Mouse (Mus musculus): ENCODE measurements around the gene Tollip. TPM values are rescaled to one million over a fixed set of nuclear protein-coding genes. Genes with fewer than 3 reads are reported as not detected.

Tollip gene
- 16.6 and 17.1 TPM in 2 replicates for polyA plus RNA-seq (2012; rRNA removed)

DNA sequence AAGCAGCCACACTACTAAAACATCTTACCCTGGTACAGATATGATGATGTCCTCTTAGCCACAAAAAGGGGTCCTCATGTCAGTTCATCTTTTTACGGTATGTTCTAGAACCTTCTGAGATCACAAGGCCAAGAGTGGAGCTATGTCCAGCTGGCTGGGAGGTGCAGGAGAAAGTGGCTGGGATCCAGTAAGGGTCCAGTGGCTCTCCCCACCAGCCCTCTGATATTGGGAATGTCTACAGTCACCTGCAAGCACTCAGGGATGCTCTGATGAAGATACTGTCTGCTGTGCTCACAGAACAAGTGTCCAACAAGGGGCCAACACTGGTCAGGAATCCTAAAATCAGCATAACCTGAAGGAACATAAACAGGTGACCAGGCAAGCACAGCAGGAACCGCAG lies at the start of gene Tollip:
Tollip (minus strand) TSS at position 101 of the 400 bp plus-strand sequence.

DNA sequence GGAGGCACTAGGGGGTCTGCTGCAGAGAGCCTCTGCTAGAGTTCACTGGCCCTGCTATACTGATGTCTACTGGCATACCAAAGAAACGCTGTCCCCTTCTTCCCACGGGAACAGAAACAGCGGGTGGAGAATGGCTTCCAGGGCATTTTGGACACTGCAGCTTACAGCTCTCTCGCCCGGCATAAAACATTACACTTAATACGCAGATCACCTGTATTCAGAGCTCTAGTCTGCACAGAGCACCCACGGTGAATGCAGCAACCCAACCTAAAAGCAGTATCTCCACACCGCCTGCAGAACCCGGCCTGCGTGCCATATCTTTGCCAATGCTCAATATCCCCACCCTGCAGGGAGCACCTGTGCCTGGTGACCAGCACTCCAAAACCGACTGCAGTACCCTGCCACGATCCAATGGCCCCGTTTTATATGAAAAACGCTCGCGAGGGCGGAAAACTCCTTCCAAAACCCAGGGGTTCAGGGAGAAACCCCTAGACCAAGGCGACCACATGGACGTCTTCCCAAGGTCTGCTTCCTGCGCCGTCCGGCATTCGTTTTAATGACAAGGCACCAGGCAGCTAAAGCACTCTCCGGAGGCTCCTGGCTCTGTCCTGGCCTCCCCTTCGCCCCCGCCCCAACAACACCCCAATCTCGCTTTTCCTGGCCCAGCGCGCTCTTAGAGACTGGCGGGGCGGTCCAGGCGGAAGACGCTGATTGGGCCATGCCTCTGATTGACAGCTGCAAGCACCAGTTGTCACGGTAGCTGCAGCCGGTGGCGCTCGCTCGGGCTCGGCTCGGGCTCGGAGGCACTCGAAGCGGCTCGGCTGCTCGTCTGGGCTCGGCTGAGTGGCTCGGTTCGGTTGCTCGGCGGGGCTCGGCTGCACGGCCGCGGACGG lies 30.8 kb upstream of the Tollip start, which contains the start of gene Brsk2:
Brsk2 (plus strand) TSS at position 846 of the 893 bp plus-strand sequence.

DNA sequence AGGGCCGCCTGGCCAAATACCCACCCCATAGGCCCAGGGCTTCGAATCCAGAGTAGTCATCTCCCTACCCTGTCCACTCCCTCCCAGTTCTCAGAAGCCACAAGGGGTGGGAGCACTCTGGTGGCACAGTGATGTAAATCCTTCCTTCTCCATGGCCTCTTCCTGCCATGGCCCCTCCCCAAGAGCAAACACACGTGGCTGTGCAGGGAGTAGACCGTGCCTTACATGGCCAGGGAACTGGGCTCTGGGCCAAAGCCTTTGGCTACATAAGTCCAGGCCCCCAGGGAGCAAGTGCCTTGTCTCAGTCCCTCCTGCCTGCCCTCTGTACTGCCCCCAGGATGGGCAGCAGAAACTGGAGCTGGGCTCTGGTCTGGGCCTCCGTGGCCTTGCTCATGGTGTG lies 79.5 kb downstream of the Tollip start, which contains the start of gene Muc5b:
Muc5b (plus strand) TSS at position 292 of the 400 bp plus-strand sequence.

Other genes with a start within 250 kb of the Tollip start
- 0.07 and 0.12 TPM in 2 replicates for gene Muc2, start 228.2 kb downstream of the Tollip start, polyA plus RNA-seq (2012; rRNA removed)
- not detected in 2 replicates for gene Muc5ac, start 129.5 kb downstream of the Tollip start, polyA plus RNA-seq (2012; rRNA removed)
- gene Muc5b, start 79.4 kb downstream of the Tollip start, polyA plus RNA-seq (2012; rRNA removed) = 0.01 TPM in 1 of 2 replicates, not detected in the other
- not detected in 2 replicates for gene Brsk2, start 31.2 kb upstream of the Tollip start, polyA plus RNA-seq (2012; rRNA removed)
- gene Mob2, start 142.6 kb upstream of the Tollip start, polyA plus RNA-seq (2012; rRNA removed) = 26.5 and 26.9 TPM in 2 replicates
- gene Dusp8, start 177.3 kb upstream of the Tollip start, polyA plus RNA-seq (2012; rRNA removed) = 1.4 TPM in 2 replicates
- gene Gm45618, start 202.2 kb upstream of the Tollip start, polyA plus RNA-seq (2012; rRNA removed) = not detected in 2 replicates
- not detected in 2 replicates for gene Gm39115, start 217.5 kb upstream of the Tollip start, polyA plus RNA-seq (2012; rRNA removed)
- not detected in 2 replicates for gene Gm45337, start 226.1 kb upstream of the Tollip start, polyA plus RNA-seq (2012; rRNA removed)
- not detected in 2 replicates for gene Gm29735, start 238.6 kb upstream of the Tollip start, polyA plus RNA-seq (2012; rRNA removed)
- not detected in 2 replicates for gene Gm4553, start 247.2 kb upstream of the Tollip start, polyA plus RNA-seq (2012; rRNA removed)